1 mouse cellular context compared by ENCODE assay signal in the genomic region with DNA sequence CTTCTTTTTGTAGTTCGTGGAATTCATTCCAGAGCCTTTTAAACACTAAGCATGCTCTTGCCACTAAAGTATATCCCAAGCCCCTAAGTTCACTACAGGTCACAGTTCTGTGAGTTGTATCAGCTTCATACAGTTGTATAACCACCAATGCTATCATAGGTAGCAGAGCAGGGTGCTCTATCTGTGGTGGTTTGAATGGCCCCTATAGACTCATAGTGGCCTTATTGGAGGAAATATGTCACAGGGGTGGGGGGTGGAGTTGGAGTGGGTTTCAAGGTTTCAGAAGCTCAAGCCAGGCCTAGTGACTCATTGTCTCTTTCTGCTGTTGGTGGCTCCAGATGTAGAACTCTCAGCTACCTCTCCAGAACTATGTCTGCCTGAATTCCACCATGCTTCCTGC.
A peak's percentile ranks its signal among the peaks of the same experiment; 100 is the strongest.
TF ChIP-seq lines count a peak whose summit lies in the region.

No protein-coding gene starts in this region.

TF ChIP-seq in MEL, 35 proteins besides CTCF, POLR2A, EP300 and RAD21:
- TF ChIP-seq USF1 (IDR thresholded peaks at IDR 0.05; ENCODE audit: low read depth, low read length): peak; percentile 31; the same call in 1 of the 2 replicates
- no peak for TF ChIP-seq ZKSCAN1 (IDR thresholded peaks at IDR 0.05; ENCODE audit: low read depth, low read length)
- no peak for TF ChIP-seq POLR2AphosphoS5 (IDR thresholded peaks at IDR 0.05; ENCODE audit: borderline replicate concordance, low read depth, low read length)
- TF ChIP-seq GATA1 (IDR thresholded peaks at IDR 0.05; ENCODE audit: low read depth, low read length): peak; percentile 69
- TF ChIP-seq TAL1 (IDR thresholded peaks at IDR 0.05; ENCODE audit: low read length): peak; percentile 81
- TF ChIP-seq USF2 (IDR thresholded peaks at IDR 0.05; ENCODE audit: borderline replicate concordance in 1 of 2, insufficient read depth in 1 of 2, low read depth in 1 of 2, low read length in 2 of 2): no peak
- peak; percentile 85 for TF ChIP-seq TCF12 (IDR thresholded peaks at IDR 0.05; ENCODE audit: low read depth, low read length)
- peak; percentile 38; the same call in 1 of the 2 replicates for TF ChIP-seq ETS1 (IDR thresholded peaks at IDR 0.05; ENCODE audit: low read depth, low read length)
- no peak for TF ChIP-seq HCFC1 (IDR thresholded peaks at IDR 0.05; ENCODE audit: low read depth, low read length)
